Mouse (Mus musculus) hindbrain, embryonic 16.5 days (tissue): ENCODE measurements around the gene Fam19a5. TPM values are rescaled to one million over a fixed set of nuclear protein-coding genes. Genes with fewer than 3 reads are reported as not detected.

Experiments
- ATAC-seq: fragments of 200-750 bp; cut with Nextera tagmentation; 2 replicates; pipeline ENCODE4 v1.8.0; 2017; ENCODE audit warnings: moderate TSS enrichment, moderate library complexity
- H3K27ac ChIP-seq: fragments of 300-500 bp; sonication (generic); 2 replicates; pipeline ENCODE4 v1.5.1; 2014; ENCODE audit warnings: low read depth, mild to moderate bottlenecking, control low read depth, low read length, moderate library complexity
- H3K27me3 ChIP-seq: fragments of 300-500 bp; sonication (generic); replicated peaks from 2 replicates; pipeline ENCODE4 v1.6.1; 2014; ENCODE audit warnings: low read length; ENCODE audit not compliant: control insufficient read depth, insufficient read depth
- H3K36me3 ChIP-seq: fragments of 300-500 bp; sonication (generic); 2 replicates; pipeline ENCODE4 v1.6.1; 2014; ENCODE audit warnings: mild to moderate bottlenecking, low read length, moderate library complexity, mixed read lengths; ENCODE audit not compliant: control insufficient read depth, insufficient read depth
- H3K4me1 ChIP-seq: fragments of 300-500 bp; sonication (generic); 2 replicates; pipeline ENCODE4 v1.6.1; 2014; ENCODE audit warnings: low read depth, low read length; ENCODE audit not compliant: control insufficient read depth, insufficient read depth
- H3K4me2 ChIP-seq: fragments of 300-500 bp; sonication (generic); 2 replicates; pipeline ENCODE4 v1.6.1; 2014; ENCODE audit warnings: mild to moderate bottlenecking, low read length, control low read depth, moderate library complexity
- H3K4me3 ChIP-seq: fragments of 300-500 bp; sonication (generic); 2 replicates; pipeline ENCODE4 v1.5.1; 2014; ENCODE audit warnings: mild to moderate bottlenecking, low read length, control low read depth, moderate library complexity
- H3K9ac ChIP-seq: fragments of 300-500 bp; sonication (generic); 2 replicates; pipeline ENCODE4 v1.6.1; 2014; ENCODE audit warnings: low read depth, mild to moderate bottlenecking, control low read depth, low read length, moderate library complexity
- H3K9me3 ChIP-seq: fragments of 300-500 bp; sonication (generic); 2 replicates; pipeline ENCODE4 v1.6.1; 2014; ENCODE audit warnings: mild to moderate bottlenecking, low read length, moderate library complexity; ENCODE audit not compliant: control insufficient read depth
- WGBS: fragments of 180-500 bp; shearing (Covaris S2); extraction: QIAGEN DNeasy Blood & Tissue Kit; methylation state at CpG from one replicate; pipeline ENCODE4 v1.1.7; 2014; 5-methylcytosine and 5-hydroxymethylcytosine counted together
- polyA plus RNA-seq: library from polyadenylated mRNA; unstranded; fragments of >200 nt; fragmentation: Nextera tagmentation; extraction: Ambion mirVana; gene quantifications from 2 replicates; pipeline ENCODE4 v1.2.1, GENCODE M21; 2015

Fam19a5 gene
- polyA plus RNA-seq, 1 experiment from 2014 or later: 28.3 TPM

DNA sequence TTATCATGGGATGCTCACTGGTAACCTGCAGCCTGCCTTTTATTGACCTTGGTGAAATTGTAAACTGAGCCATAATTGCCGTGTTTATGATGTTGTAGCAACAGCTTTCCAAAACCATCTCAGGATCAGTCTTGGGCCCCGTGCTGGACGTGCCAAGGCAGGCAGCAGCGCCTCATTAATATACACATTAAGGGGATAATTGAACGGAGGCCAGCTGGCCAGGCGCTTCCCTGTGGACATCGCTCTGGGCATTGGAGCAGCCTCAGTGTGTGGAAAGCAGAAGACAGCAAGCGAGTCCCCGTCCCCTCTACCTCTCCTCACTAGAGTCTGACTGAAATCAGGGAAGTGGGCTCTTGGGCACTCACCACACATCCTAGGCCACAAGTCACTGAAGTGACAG lies 127.8 kb downstream of the Fam19a5 start:
- Histone ChIP-seq H3K27me3 (no peaks in the 10 kb centered on the region), H3K4me2 (no peak overlapping the region), H3K4me3 (no peak overlapping the region), H3K27ac (no peak overlapping the region), H3K36me3 (no peaks in the 10 kb centered on the region), H3K4me1 (peaks cover 28% of the 10 kb centered on the region), H3K9me3 (no peaks in the 10 kb centered on the region), H3K9ac (no peak overlapping the region)
- WGBS: 32% methylated on average over 9 of the region's 9 CpGs
- ATAC-seq: peak; percentile 48; the same call in 1 of the 2 replicates

DNA sequence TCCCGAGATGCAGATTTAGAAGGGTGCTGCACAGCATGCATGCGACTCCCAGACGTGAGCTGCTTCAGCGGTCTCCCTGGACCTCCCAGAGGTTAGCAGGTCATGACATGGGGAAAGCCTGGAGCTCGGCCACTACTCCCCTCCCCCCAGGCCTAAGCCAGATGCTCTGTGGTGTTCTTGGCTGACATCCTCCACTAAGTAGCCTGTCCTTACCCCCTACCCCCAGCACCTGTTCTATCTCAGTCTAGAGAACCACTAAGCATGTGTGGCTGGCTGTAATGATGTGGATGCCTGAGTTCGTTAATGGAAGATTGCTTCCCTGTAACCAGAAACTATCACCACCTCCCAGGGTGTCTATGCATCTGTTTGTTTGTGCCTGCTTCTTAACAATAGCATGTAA lies 134.6 kb downstream of the Fam19a5 start:
- peak; percentile 48; the same call in 1 of the 2 replicates for ATAC-seq
- Histone ChIP-seq H3K4me1 (peaks cover 12% of the 10 kb centered on the region), H3K4me3 (no peak overlapping the region), H3K9me3 (no peaks in the 10 kb centered on the region), H3K27ac (no peak overlapping the region), H3K9ac (no peak overlapping the region), H3K27me3 (no peaks in the 10 kb centered on the region), H3K36me3 (no peaks in the 10 kb centered on the region), H3K4me2 (no peak overlapping the region)
- WGBS: 43% methylated on average over 6 of the region's 6 CpGs

DNA sequence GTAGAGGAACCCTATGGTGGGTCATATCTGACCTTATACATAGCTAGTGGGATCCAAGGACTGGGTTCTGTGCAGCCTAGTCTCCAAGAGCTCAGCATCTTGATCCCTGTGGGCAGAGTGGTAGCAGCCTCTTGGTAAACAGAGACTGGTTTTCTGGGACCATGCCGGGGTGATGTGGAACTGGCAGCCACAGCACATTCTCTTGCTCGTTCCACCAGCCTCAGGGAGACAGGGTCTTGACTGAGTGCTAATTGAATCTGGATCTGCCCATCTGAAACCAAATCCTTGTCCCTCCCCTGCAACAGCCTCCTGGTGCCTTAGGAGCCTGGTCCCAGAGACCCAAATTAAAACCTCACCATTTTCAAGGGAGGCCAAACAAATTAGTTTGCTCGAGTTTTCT lies 138.3 kb downstream of the Fam19a5 start:
- no peak for ATAC-seq
- Histone ChIP-seq H3K36me3 (no peaks in the 10 kb centered on the region), H3K4me3 (no peak overlapping the region), H3K9ac (no peak overlapping the region), H3K4me1 (peaks cover 23% of the 10 kb centered on the region), H3K27ac (no peak overlapping the region), H3K27me3 (no peaks in the 10 kb centered on the region), H3K4me2 (no peak overlapping the region), H3K9me3 (no peaks in the 10 kb centered on the region)
- 52% methylated on average over 3 of the region's 3 CpGs for WGBS

DNA sequence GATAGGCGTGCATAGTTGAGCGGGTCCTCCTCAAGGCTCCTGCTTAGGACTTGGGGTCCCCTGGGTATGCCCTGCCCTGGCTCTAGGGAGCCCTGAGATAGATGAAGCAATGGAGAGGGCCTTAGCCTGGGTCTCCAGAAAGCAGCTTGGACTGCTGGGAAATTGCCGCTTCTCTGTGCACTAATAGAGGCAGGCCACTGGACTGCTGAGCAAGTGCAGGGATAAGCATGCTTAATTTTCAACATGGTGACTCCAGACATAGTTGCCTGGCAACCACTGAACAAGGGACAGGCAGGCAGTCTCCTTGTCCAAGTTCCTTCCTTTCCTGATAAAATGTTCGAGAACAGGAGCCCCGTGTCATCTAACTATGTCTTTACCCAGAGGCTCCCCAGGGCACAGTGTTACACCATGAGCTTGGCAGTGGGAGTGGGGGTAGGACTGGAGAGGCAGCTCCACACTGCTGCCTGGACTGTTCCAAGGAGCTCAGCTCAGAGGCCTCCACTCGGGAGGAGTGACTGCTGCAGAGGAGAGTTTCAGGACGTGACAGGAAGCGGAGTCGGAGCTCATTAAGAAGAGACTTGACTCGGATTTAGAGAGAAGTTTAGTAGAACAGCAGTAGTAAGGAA lies 142.4 kb downstream of the Fam19a5 start:
- Histone ChIP-seq H3K27ac (peak overlapping the region; percentile 30; the same call in 1 of the 2 replicates), H3K4me3 (no peak overlapping the region), H3K4me2 (no peak overlapping the region), H3K4me1 (peaks cover 16% of the 10 kb centered on the region), H3K27me3 (no peaks in the 10 kb centered on the region), H3K36me3 (no peaks in the 10 kb centered on the region), H3K9me3 (no peaks in the 10 kb centered on the region), H3K9ac (no peak overlapping the region)
- peak; percentile 70 for ATAC-seq
- 40% methylated on average over 10 of the region's 10 CpGs for WGBS

DNA sequence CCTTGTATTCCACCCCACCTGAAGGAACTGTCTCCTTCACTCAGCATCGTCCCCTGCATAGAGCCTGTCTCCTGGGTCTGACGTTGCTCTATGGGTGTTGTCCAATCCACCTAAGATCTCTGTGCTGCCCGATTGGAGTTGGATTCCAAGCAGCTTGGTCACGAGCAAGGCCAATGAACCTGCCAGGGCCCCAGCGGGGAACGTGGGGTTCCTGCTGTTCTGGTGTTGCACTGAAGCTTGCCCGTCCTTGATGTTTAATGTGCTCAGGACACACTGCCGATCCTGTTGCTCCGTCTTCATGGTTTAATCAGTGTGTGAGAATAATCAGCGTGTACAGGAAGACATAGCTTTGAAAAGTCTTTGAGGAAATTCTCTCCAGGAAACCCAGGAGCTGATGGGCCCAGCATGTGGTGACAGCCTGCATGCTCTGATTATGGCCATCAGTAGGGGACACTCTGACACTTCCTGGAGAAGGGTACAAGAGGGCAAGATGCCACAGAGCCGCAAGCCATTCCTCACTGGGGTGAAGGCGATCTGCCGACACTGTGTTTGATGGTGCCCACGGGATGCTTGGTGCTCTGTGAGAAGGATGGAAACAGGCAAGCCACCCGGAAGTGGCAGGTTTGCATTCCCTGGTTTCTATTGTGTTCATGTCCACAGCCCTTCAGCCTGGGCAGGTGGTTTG lies 147.3 kb downstream of the Fam19a5 start:
- Histone ChIP-seq H3K27me3 (no peaks in the 10 kb centered on the region), H3K9me3 (no peaks in the 10 kb centered on the region), H3K36me3 (no peaks in the 10 kb centered on the region), H3K9ac (no peak overlapping the region), H3K4me3 (no peak overlapping the region), H3K4me2 (no peak overlapping the region), H3K27ac (no peak overlapping the region), H3K4me1 (peaks cover 7% of the 10 kb centered on the region)
- no peak for ATAC-seq
- WGBS: 64% methylated on average over 15 of the region's 15 CpGs

DNA sequence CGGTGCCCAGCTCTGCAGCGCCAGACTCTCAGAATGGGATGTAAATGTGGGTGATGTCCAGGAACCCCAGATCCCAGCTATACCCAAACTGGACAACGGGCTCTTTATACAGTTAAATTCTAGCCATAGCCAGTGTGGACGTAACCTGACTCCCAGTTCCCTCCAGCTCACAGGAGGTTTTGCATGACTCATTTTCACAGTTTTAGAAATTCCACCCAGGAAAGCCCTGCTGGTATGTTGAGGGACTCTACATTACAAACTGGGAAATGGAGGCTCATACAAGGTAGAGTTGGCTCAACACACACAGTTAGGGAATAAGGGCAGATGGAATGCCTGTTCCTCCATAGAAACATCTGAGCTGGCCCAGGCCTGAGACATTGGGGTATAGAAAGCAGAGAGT lies 147.9 kb downstream of the Fam19a5 start:
- 87% methylated on average over 4 of the region's 4 CpGs for WGBS
- Histone ChIP-seq H3K9me3 (no peaks in the 10 kb centered on the region), H3K27me3 (no peaks in the 10 kb centered on the region), H3K4me1 (peaks cover 3% of the 10 kb centered on the region; the same call in 1 of the 2 replicates), H3K9ac (no peak overlapping the region), H3K4me3 (no peak overlapping the region), H3K27ac (no peak overlapping the region), H3K4me2 (no peak overlapping the region), H3K36me3 (no peaks in the 10 kb centered on the region)
- no peak for ATAC-seq

DNA sequence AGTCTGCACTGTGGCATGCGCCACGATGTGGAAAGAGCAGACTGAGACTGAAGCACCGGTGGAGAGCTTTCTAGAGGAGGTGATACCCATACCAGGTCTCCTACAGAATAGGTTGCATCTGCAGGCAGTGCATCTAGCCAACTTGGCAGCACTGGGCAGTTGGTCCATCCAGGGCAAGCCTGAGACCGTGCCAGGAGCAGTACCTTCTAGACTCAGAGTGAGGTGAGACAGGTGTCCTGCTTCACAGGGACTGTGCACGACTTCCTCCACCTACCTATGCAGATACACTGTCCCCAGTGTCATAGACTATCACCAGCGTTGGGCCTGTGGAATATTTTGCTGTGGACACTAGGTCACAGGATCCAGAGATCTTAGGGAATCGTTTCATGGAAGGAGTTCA lies 148.3 kb downstream of the Fam19a5 start:
- H3K4me3 ChIP-seq: no peak overlapping the region
- no peaks in the 10 kb centered on the region for H3K9me3 ChIP-seq
- H3K4me2 ChIP-seq: no peak overlapping the region
- ATAC-seq: no peak
- 97% methylated on average over 7 of the region's 7 CpGs for WGBS
- no peaks in the 10 kb centered on the region for H3K36me3 ChIP-seq
- no peaks in the 10 kb centered on the region for H3K27me3 ChIP-seq
- no peak overlapping the region for H3K9ac ChIP-seq
- no peak overlapping the region for H3K27ac ChIP-seq
- H3K4me1 ChIP-seq: peaks cover 6% of the 10 kb centered on the region

DNA sequence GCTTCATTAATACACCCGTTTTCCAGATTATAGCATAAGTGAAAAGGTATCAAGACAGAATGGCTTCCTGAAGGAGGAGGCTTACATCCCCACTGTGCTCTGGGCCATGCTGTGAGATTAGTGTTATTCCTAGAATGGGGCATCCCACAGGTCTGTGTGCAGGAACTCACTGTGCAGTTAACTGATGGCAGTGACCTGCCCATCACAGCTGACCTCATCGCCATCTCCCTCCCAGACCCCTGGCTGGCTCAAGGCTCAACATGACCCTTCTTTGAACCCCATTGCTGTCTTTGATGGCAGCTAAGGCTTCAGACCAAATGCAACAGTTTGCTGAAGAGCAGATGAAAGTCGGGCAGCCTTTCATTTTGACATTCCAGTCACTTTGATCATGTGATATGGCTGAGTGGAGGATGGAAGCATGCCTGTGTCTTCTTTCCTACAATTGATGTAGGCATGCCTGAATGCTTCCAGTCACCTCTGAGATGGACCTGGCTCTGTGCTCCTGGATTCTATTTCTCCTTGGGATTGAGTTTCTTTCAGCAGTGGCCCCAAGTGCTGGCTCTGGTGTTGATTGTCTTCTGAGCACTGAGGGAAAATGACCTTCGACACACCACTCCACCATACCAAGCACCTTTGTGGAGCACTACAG lies 148.9 kb downstream of the Fam19a5 start:
- H3K4me2 ChIP-seq: no peak overlapping the region
- no peaks in the 10 kb centered on the region for H3K27me3 ChIP-seq
- H3K36me3 ChIP-seq: no peaks in the 10 kb centered on the region
- ATAC-seq: no peak
- 90% methylated on average over 4 of the region's 4 CpGs for WGBS
- peaks cover 9% of the 10 kb centered on the region for H3K4me1 ChIP-seq
- no peak overlapping the region for H3K9ac ChIP-seq
- no peaks in the 10 kb centered on the region for H3K9me3 ChIP-seq
- no peak overlapping the region for H3K27ac ChIP-seq
- no peak overlapping the region for H3K4me3 ChIP-seq

DNA sequence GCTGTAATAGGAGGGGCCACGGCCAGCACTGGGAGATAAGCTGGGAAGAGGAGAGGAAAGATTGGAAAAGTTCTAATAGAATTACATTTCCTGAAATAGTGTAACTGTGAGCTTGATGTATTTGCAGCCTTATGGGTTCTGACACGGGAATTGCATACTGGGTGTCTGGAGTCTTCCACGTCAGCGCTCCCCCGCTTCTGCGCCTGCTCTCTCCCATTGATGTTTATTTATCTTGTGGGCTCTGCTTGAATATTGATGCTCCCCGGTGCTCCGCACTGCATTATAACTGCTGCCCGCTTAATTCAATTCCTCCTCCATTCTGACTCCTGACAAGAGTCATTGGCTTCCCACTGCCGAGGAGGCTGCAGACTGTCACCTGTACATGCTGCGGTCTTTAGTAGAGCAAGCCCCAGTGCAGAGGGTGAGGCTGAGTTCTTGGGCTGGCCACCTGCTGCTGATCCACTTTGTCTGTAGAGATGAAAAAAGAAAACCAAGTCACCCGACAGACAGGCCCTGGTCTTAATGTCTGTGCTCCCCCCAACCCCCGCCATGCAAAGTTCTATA lies 153.4 kb downstream of the Fam19a5 start:
- Histone ChIP-seq H3K9me3 (peaks cover 3% of the 10 kb centered on the region; the same call in 1 of the 2 replicates), H3K4me3 (no peak overlapping the region), H3K9ac (no peak overlapping the region), H3K27ac (no peak overlapping the region), H3K4me1 (peaks cover 18% of the 10 kb centered on the region), H3K27me3 (no peaks in the 10 kb centered on the region), H3K36me3 (0 out of 2 replicates have a peak, but pooled peaks cover 5% of the 10 kb centered on the region), H3K4me2 (peak overlapping the region; percentile 10; the same call in 1 of the 2 replicates)
- 56% methylated on average over 13 of the region's 13 CpGs for WGBS
- ATAC-seq: peak; percentile 66
